Comparison of ENCODE assay signal across 34 mouse cellular contexts in genomic region chr13:46071670-46072069, GRCm38 (mm10).
"Had no signal": no experiment of that assay in that cellular context is flagged by ENCODE, and none has a peak within 500 bp of the region (broad histone marks: within the 10 kb centered on the region; RNA-seq: fewer than 3 reads in every experiment).

No protein-coding gene starts in this region.

- H3K9me3 ChIP-seq: heart, embryonic 12.5 days; heart, embryonic 13.5 days; heart, embryonic 15.5 days; hindbrain, embryonic 10.5 days; hindbrain, embryonic 12.5 days; hindbrain, embryonic 13.5 days; hindbrain, embryonic 15.5 days; intestine, embryonic 15.5 days; kidney, embryonic 15.5 days had no signal

- H3K36me3 ChIP-seq: heart, embryonic 12.5 days; heart, embryonic 13.5 days; heart, embryonic 15.5 days; hindbrain, embryonic 10.5 days; hindbrain, embryonic 12.5 days; hindbrain, embryonic 13.5 days; hindbrain, embryonic 15.5 days; intestine, embryonic 15.5 days; kidney, embryonic 15.5 days had no signal

- H3K4me3 ChIP-seq: heart, embryonic 12.5 days; heart, embryonic 13.5 days; heart, embryonic 15.5 days; hindbrain, embryonic 10.5 days; hindbrain, embryonic 12.5 days; hindbrain, embryonic 13.5 days; hindbrain, embryonic 15.5 days; intestine, embryonic 15.5 days; kidney, embryonic 15.5 days; layer of hippocampus, adult 2 months; left cerebral cortex, adult 2 months had no signal

- DNase-seq: heart, postnatal 10 days; heart, postnatal 14 days; heart, postnatal 36 days; heart, postnatal 4 days; kidney, adult 11 months; kidney, adult 18-20 months; kidney, adult 2 months; kidney, adult 8-10 months; kidney, adult 9 months; kidney, postnatal 10 days; kidney, postnatal 14 days; kidney, postnatal 25 days; kidney, postnatal 36 days; kidney, postnatal 4 days; layer of hippocampus, adult 9-11 months; layer of hippocampus, postnatal 36 days had no signal

- H3K4me2 ChIP-seq: heart, embryonic 11.5 days; heart, embryonic 12.5 days; heart, embryonic 13.5 days; heart, embryonic 15.5 days; hindbrain, embryonic 12.5 days; hindbrain, embryonic 13.5 days; hindbrain, embryonic 14.5 days; hindbrain, embryonic 15.5 days; intestine, embryonic 15.5 days; kidney, embryonic 15.5 days had no signal

- H3K27ac ChIP-seq: heart, embryonic 13.5 days; heart, embryonic 15.5 days; hindbrain, embryonic 10.5 days; hindbrain, embryonic 12.5 days; hindbrain, embryonic 13.5 days; hindbrain, embryonic 14.5 days; hindbrain, embryonic 15.5 days; hindbrain, postnatal 0 days; intestine, embryonic 15.5 days; kidney, embryonic 15.5 days; kidney, postnatal 0 days; layer of hippocampus, adult 2 months; left cerebral cortex, adult 2 months had no signal

- H3K27me3 ChIP-seq: heart, embryonic 12.5 days; heart, embryonic 13.5 days; heart, embryonic 15.5 days; hindbrain, embryonic 12.5 days; hindbrain, embryonic 13.5 days; hindbrain, embryonic 15.5 days; intestine, embryonic 15.5 days; kidney, embryonic 15.5 days had no signal

- H3K4me1 ChIP-seq: heart, embryonic 12.5 days; heart, embryonic 13.5 days; heart, embryonic 15.5 days; hindbrain, embryonic 12.5 days; hindbrain, embryonic 13.5 days; hindbrain, embryonic 15.5 days; intestine, embryonic 15.5 days; kidney, embryonic 15.5 days had no signal

- ATAC-seq: hindbrain, postnatal 0 days; inflammation-experienced regulatory T-cells, adult 6 months; intestine, embryonic 15.5 days; intestine, embryonic 16.5 days; intestine, postnatal 0 days had no signal

- H3K9ac ChIP-seq: heart, embryonic 12.5 days; heart, embryonic 13.5 days; heart, embryonic 15.5 days; hindbrain, embryonic 12.5 days; hindbrain, embryonic 13.5 days; hindbrain, embryonic 14.5 days; hindbrain, embryonic 15.5 days; intestine, embryonic 15.5 days; kidney, embryonic 15.5 days had no signal
